Mouse (Mus musculus): ENCODE measurements around the gene Hoxc10.

Hoxc10 gene

GRCm38 (mm10) chr15:102945185-102946077 lies 21.2 kb upstream of the Hoxc10 start:
- no peak for DNase-seq

DNA sequence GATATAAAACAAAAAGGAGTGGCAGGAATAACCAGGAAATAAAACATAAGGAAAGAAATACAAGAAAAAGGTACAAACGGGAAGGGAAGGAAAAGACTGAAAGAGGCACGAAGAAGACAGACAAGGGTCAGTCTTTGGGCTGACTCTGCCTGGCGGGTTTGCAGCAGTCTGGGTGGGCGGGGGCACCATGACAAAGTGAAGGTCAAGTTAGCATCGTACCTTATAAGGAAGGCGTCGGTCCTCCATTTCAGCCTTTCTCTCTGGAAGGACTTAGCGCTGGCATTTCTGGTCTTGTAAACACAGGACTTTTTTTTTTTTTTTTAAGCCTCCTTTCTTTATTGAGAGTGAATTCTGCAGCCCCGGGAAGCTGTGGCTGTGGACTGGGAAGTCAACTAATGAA lies 19.3 kb upstream of the Hoxc10 start:
- no peak for DNase-seq

- no peak for DNase-seq
These were observed 17.8 kb upstream of the Hoxc10 start for GRCm38 (mm10) chr15:102948842-102949241.

GRCm38 (mm10) chr15:102949696-102950095 lies 16.9 kb upstream of the Hoxc10 start:
- DNase-seq, result no peak

DNA sequence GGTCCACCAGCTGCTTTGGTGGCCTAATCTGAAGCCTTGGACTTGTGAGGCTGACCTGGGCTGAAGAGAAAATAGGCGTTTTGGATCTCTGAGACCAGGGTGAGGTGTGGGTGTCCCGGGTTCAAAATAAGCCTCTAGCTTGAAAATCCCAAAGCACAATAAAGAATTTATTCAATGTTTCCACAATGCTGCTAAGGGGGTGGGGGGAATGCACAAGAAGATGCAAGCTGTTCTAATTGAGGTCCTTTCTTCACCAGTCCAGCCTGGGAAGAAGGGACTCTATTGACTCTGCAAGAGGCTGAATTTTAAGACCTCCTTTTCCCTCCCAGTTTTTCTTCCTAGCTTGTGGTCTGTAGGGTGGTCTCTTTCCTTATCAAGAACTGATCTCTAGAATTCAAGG lies 15.7 kb upstream of the Hoxc10 start:
- DNase-seq, result no peak

DNA sequence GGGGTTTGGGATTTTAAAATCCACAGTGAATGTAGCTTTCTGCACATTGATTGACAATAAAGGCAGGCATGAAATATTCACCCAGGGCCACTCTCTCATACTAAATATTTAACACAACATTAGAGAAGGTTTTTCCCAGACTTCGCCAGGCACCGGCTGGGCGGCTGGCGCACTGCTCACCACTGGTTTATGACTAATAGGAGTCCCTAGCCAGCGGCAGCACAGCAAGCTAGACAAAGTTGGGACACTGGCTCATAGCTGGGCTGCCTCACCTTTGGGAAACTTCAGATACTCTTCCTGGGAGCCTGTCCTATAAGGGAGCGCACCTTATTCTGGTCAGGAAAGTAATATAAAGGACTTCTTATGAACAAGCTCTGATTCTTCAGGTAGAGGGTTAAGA lies 13.0 kb upstream of the Hoxc10 start:
- DNase-seq, result no peak

DNA sequence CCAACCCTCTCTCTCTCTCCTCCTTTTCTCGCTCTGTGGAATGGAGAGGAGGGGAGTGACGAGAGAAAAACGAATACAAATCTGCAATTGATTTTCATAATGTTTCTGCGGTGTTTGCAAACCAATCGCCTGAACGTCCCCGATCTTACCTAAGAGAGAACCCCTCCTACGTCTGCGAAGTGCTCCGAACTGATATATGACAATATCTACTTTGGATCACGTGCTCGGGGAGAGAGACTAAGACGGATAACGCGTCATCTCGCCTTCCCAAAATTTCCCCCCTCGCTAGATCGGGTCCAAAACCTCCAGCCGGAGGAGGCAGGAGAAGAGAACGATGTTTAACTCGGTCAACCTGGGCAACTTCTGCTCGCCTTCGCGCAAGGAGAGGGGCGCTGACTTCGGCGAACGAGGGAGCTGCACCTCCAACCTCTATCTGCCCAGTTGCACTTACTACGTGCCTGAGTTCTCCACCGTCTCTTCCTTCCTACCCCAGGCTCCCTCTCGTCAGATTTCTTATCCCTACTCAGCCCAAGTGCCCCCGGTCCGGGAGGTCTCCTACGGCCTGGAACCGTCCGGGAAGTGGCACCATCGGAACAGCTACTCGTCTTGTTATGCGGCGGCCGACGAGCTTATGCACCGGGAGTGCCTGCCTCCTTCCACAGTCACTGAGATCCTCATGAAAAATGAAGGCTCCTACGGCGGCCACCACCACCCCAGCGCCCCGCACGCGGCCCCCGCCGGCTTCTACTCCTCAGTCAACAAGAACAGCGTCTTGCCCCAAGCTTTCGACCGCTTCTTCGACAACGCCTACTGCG lies 12.2 kb upstream of the Hoxc10 start, which contains the start of gene Hoxc11:
TSS of gene Hoxc11 (plus strand) at position 236 of the 815 bp plus-strand sequence.
- no peak for DNase-seq

DNA sequence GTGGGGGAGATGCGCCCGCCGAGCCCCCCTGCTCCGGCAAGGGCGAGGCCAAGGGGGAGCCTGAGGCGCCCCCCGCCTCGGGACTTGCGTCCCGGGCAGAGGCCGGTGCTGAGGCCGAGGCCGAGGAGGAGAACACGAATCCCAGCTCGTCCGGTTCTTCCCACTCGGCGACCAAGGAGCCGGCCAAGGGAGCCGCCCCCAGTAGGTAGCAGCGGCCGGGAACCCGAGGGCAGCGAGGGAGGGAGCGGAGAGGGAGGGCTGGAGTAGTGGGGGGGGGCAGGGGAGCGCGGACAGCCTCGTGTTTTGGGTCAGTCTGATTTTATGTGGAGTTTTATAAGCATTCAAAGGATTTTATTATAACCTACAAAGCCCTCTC lies 11.6 kb upstream of the Hoxc10 start:
- DNase-seq, result no peak

DNA sequence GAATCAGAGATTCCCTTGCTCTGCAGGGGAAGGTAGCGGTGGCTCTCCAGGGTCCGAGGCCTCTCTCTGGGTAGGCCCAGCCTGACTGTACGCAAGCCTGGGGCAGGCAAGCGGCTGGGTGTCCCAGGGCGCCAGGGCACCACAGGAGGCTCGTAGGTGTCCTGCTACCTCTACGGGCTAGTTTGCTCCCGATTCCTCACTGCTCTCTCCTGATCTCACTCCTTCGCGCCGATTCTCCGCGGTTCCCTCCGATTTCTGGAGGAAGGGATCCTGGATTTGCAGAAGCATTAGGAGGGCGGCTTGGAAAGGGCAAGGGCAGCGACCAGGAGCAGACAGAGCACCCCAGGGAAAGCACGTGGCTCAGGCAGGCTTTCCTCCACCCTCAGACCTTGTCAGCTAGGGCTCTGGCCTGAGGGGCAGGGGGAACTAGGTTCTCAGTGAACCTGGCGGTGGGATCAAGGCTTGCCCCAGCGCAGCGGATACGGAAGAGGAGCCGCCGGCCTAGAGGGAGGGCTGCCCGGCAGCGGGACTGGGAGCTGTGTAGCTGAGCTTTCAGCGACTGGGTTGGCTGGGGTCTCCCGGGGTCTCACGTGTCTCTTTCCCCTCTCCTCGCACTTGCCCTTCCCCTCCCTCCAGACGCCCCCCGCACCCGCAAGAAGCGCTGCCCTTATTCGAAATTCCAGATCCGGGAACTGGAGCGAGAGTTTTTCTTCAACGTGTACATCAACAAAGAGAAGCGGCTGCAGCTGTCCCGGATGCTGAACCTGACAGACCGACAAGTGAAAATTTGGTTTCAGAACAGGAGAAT lies 10.6 kb upstream of the Hoxc10 start:
- no peak for DNase-seq

GRCm38 (mm10) chr15:102956906-102957305 lies 9.7 kb upstream of the Hoxc10 start:
- DNase-seq, result no peak

DNA sequence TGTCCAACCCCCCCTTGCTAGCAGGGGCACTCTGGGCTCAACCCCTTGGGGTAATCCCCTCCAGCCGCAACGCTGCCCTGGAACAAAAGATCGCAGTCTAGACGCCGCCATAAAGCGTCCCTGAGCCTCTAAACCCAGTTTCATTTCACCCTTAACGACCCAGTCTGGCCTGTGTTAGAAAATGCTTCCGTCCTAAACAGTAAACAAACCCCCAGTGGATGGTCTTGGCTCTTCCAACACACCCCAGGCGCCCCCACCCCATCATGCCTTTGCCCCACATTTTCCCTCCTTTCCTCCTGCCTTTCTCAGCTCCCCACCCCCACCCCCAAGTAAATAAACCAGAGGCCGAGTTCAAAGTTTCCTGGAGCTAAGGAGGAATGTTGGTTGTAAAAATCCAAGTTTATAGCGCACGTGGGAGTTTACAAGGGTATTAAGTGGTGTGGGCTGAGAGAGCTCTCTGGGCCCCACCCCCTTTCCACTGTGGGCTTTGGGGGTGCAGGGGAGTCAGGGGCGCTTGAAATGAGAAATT lies 6.9 kb upstream of the Hoxc10 start:
- no peak for DNase-seq

DNA sequence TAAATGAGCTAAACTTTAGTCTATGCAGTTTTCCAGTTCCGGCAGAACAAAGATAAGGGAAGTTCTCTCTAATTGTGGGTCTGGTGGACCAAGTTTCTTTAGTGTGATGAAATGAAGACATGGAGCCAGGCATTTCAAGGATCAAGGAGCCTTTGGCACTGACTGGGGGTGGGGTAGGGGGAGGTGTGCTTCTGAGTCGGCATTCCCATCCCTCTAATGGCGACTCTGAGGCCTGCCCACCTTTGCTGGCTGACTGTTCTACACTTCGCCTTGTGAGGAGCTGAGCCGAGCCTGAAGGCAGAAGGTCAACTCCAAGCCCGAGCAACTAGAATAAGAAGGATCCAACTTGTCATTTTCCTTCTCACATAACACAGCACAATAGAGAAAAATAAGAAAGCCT lies 4.9 kb upstream of the Hoxc10 start:
- DNase-seq, result no peak

GRCm38 (mm10) chr15:102962492-102962891 lies 4.1 kb upstream of the Hoxc10 start:
- no peak for DNase-seq

DNA sequence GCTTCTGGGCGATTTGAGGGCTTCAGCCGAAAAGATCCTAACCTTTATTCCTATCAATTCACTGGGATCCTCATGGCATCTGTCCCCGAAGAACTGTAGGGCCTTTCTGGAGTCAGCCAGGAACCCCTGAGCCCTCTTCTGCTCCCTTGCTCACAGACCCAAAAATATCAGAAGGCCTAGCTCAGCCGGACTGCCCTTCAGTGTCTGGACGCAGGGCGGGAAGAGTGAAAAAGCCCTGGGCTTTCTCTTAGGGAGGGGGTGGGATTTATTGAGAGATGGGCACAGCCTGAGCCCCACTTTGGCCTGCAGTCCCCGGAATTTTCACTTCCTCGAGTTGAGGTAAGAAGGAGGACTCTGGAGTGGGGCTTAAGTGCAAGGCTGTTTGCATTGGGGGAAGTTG lies 3.3 kb upstream of the Hoxc10 start:
- no peak for DNase-seq

DNA sequence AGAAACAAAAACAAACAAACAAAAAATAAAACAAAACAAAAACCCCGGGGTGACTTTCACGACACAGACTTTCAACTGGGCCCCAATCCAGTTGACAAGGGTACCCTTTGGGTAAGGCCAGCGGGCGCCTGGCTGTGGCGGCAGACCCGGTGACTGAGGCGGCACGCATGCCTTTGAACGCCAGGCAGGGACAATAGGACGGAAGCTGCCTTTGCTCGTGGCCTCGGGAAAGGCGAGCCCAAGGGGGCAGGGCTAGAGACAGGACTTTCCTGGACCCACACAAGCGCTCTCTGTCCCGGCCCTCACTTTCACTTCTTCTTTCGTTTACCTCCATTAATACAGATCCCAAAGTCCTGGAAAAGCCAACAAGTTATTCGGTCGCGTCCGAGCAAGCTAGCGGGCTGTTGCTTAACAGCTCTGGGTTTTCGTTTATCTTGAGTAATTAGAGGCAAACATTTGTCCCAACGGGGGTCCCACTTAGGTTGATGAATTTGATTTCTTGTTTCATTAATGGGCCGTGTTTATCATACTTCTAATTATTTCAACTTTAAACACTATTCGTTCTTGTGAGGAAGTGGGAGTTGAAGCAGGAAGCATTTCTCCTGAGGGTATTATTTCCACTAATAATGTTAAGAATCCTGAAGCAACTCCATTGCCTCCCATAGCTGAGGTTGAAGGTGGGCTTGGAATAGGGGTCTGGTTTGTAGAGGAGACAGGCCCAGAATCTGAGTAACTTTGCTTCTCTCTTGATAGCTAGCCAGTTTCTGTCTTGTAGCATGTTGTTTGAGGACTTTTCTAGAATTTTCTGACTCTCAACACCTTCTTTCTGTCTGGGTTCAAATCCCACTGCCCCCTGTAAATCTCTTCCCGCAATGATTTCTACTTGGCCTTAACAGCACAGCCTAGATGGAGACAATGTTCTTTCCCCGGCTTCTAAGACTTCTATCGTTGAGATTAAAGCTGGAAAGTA lies 2.6 kb upstream of the Hoxc10 start:
- no peak for DNase-seq

DNA sequence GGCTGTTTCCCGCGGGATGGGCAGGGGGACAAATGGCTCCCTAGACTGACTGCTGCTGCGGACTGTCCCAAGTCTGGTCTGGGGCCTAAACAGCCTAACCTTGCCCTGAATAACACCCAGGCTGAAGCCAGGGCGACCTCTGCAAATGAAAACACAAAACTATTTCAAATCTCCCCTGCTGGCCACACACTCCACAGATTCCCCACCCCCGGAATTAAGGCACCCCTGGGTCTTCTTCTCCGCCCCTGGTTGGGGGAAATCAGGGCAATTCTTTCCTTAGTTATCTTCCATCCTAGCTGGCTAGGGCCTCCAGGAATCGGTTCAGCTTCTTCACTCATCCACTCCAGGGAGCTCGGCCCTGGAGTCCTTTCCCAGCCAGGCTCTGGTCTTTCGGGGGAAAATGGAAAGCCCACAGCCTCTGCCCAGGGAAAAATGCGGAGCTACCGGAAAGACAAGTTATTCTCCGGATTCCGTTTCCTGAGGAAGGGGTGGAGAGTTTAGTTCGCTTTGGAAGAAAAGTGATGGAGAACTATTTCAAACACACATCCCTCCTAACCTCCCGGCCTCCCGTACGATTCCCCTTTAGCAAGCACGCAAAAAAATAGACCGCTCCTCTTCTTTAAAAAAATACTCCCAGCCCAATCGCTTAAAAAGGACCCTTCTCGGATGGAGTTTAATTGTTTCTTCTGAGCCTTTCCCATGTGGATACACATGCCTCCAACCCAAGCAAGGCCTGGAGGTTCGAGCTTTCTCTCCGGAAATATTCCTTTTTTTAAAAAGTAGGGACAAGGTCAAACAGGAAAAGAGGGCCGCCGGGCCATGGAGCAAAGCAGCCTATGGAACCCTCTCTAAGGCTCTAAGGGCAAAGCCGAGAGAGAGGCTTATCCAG lies 1.3 kb upstream of the Hoxc10 start:
- DNase-seq, result no peak

- peak; percentile 58 for DNase-seq
These were observed 462 bp upstream of the Hoxc10 start for GRCm38 (mm10) chr15:102965892-102966775.

- no peak for DNase-seq
These were observed 615 bp downstream of the Hoxc10 start, which contains the start of gene Hoxc5 for GRCm38 (mm10) chr15:102967312-102967510. TSS of gene Hoxc5 (plus strand) at chr15:102967443.

GRCm38 (mm10) chr15:102967511-102968397 lies 1.2 kb downstream of the Hoxc10 start:
- no peak for DNase-seq
